Mouse (Mus musculus) MEL (cell line): Measurements from ENCODE around the gene Gm11084.

Experiments
- CTCF ChIP-seq, 3 experiments: IDR thresholded peaks in 2 of 3; conservative IDR thresholded peaks in 1 of 3; 2 replicates each; pipeline ENCODE4 v1.5.1; 2011 to 2012; ENCODE audit warnings: low read length in 3 of 3, low read depth in 2 of 3, mild to moderate bottlenecking in 2 of 3, improper control_type of control experiment in 1 of 3, inconsistent platforms in 1 of 3, mixed read lengths in 1 of 3, moderate library complexity in 1 of 3; ENCODE audit not compliant: control insufficient read depth in 1 of 3, insufficient read depth in 1 of 3, poor library complexity in 1 of 3, severe bottlenecking in 1 of 3
- EP300 ChIP-seq, 2 experiments: IDR thresholded peaks; 2 replicates each; pipeline ENCODE4 v1.6.1; 2011; ENCODE audit warnings: improper control_type of control experiment in 2 of 2, low read length in 2 of 2, low read depth in 1 of 2, mild to moderate bottlenecking in 1 of 2
- GATA1 ChIP-seq: IDR thresholded peaks from 2 replicates; pipeline ENCODE4 v1.6.1; 2011; ENCODE audit warnings: low read depth, low read length, improper control_type of control experiment
- HCFC1 ChIP-seq: IDR thresholded peaks from 2 replicates; pipeline ENCODE4 v1.6.1; 2012; ENCODE audit warnings: low read depth, mild to moderate bottlenecking, inconsistent platforms, low read length, improper control_type of control experiment, moderate library complexity
- MAFK ChIP-seq: IDR thresholded peaks from 2 replicates; pipeline ENCODE4 v1.6.1; 2011; ENCODE audit warnings: low read depth, mild to moderate bottlenecking, low read length, improper control_type of control experiment, borderline replicate concordance
- MAX ChIP-seq: IDR thresholded peaks from 2 replicates; pipeline ENCODE4 v1.6.1; 2011; ENCODE audit warnings: low read length, improper control_type of control experiment
- MAZ ChIP-seq: IDR thresholded peaks from 2 replicates; pipeline ENCODE4 v1.6.1; 2012; ENCODE audit warnings: low read depth, mild to moderate bottlenecking, inconsistent platforms, low read length, improper control_type of control experiment
- NELFE ChIP-seq: IDR thresholded peaks from 2 replicates; pipeline ENCODE4 v1.6.1; 2011; ENCODE audit warnings: low read depth, low read length, improper control_type of control experiment
- POLR2A ChIP-seq, 2 experiments: IDR thresholded peaks; 2 replicates each; pipeline ENCODE4 v1.6.1; 2011 to 2012; ENCODE audit warnings: low read length in 2 of 2, mild to moderate bottlenecking in 2 of 2, control low read depth in 1 of 2, improper control_type of control experiment in 1 of 2, low read depth in 1 of 2, moderate library complexity in 1 of 2; ENCODE audit not compliant: control insufficient read depth in 1 of 2, insufficient read depth in 1 of 2, poor library complexity in 1 of 2
- SMC3 ChIP-seq: IDR thresholded peaks from 2 replicates; pipeline ENCODE4 v1.6.1; 2011; ENCODE audit warnings: low read depth, low read length, improper control_type of control experiment
- TCF12 ChIP-seq: IDR thresholded peaks from 2 replicates; pipeline ENCODE4 v1.6.1; 2014; ENCODE audit warnings: low read depth, mild to moderate bottlenecking, inconsistent platforms, low read length, improper control_type of control experiment, moderate library complexity
- UBTF ChIP-seq: IDR thresholded peaks from 2 replicates; pipeline ENCODE4 v1.6.1; 2012; ENCODE audit warnings: low read depth, mild to moderate bottlenecking, inconsistent platforms, low read length, improper control_type of control experiment, moderate library complexity, borderline replicate concordance; ENCODE audit not compliant: insufficient read depth
- ZKSCAN1 ChIP-seq: IDR thresholded peaks from 2 replicates; pipeline ENCODE4 v1.6.1; 2012; ENCODE audit warnings: low read depth, mild to moderate bottlenecking, inconsistent platforms, low read length, improper control_type of control experiment, moderate library complexity

DNA sequence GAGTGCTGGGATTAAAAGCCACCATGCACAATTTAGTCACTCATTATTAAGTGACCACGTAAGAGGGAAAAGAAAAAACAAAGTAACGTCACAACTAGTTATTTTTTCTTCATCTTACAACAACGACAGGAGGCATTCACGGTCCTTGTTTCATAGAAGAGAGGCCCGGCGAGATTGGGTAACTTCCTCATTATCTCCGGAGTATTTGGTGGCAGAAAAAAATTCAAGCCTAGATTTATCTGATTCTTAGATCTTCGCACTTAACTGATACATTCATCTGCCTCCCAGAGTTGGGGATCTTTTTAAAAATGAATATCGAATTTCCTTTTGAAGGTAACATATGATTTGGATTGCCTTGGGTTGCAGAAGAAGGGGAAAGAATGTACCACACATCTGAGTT lies 21.0 kb upstream of the Gm11084 start:
- no peak for TF ChIP-seq CTCF (IDR thresholded peaks at IDR 0.05 in 2 of 3, conservative IDR thresholded peaks at IDR 0.05 in 1 of 3; ENCODE audit: control insufficient read depth in 1 of 3, insufficient read depth in 1 of 3, low read depth in 2 of 3, low read length in 3 of 3, poor library complexity in 1 of 3, severe bottlenecking in 1 of 3)
- no peak for TF ChIP-seq HCFC1
- peak; percentile 58 for TF ChIP-seq GATA1
- TF ChIP-seq ZKSCAN1: no peak
- no peak for TF ChIP-seq MAX
- TF ChIP-seq POLR2A (IDR thresholded peaks at IDR 0.05; ENCODE audit: control insufficient read depth in 1 of 2, insufficient read depth in 1 of 2, low read depth in 1 of 2, low read length in 2 of 2, poor library complexity in 1 of 2): no peak
- TF ChIP-seq TCF12: no peak
- no peak for TF ChIP-seq NELFE
- TF ChIP-seq MAZ: no peak
- TF ChIP-seq UBTF: no peak
- TF ChIP-seq SMC3: no peak
- no peak for TF ChIP-seq MAFK
- TF ChIP-seq EP300 (IDR thresholded peaks at IDR 0.05; ENCODE audit: low read depth in 1 of 2, low read length in 2 of 2): no peak
